Mouse (Mus musculus): ENCODE measurements around the gene Spn.
"Not testable (repeated sequence)": the region's sequence is repeated elsewhere in the genome, so short reads cannot be mapped to it uniquely, and the experiment has no call there.

The Spn gene

DNA sequence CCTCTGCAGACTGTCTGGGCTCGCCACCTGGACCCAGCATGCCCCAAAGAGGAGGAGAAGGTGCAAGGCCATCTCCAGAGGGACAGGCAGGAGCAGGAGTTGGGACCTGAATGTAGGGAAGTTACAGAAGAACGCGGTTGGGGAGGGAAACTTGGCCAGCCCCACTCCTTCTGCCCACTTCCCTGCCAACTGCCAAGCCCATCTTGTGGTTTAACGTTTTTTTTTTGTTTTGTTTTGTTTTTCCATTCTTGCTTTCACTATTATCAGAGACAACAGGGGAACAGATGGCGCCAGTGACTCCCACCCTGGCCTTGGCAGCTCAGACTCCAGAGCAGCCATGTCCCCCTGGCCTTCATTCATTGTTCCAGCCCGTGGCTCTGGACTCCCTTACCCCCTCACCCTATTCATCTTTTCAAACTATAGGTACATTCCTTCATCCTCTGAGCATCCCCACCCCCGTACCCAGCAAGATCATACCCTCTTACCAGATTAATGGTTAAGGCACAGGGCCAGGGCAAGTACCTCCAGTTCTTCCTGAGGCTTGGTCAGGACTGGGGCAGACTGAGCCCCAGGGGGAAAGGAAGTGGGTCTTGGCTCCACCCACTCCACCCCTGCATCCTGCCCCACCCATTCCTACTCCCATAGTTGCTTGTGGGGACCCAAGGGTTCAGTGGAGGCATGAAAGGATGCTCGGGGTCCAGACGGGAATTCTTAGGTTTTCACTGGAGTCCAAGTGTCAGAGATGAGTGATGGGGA lies at the start of gene Spn:
Spn (minus strand) TSS at position 562 of the 756 bp plus-strand sequence.
- DNase-seq (ENCODE audit: low read depth, low spot score) = no peak

- no peak for DNase-seq (ENCODE audit: low read depth, low spot score)
Observed at GRCm38 (mm10) chr7:127187351-127187750, 49.7 kb upstream of the Spn start.

DNA sequence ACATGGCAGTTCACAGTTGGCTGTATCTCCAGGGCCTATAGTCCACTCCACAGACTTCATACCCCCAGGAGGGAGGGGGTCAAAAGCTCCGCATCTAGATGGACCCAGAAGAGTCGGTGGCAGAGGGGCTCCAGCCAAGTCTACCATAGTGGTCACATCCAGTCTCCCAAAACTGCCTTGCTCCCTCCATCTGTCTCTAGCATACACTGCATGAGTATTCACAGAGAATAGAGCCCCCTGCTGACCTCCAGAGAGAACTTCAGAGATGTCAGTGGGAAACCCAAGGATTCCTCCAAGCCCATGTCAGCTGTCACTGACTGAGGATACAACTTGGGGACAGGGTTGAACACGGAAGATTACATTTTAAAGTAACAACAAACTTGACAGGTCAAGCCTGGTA lies 48.0 kb upstream of the Spn start:
- DNase-seq (ENCODE audit: low read depth, low spot score) = no peak

- DNase-seq (ENCODE audit: low read depth, low spot score) = no peak
Observed at GRCm38 (mm10) chr7:127184720-127185119, 47.1 kb upstream of the Spn start.

DNA sequence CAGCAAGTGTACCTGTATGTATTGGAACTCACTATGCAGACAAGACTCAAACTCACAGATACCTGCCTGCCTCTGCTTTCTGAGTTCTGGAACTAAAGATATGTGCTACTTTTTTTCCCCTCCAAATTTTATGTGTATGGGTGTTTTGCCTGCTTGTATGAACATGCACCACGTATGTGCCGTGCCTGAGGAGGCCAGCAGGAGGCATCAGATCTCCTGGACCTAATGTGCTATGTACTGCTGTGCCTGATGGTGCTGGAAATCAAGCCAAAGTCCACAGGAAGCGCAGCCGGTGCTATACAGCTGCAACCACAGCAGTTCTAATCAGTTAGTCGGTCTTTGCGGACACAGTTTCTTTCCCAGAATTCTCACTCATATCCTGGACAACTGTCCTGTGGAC lies 46.2 kb upstream of the Spn start:
- DNase-seq (ENCODE audit: low read depth, low spot score) = no peak

- no peak for DNase-seq (ENCODE audit: low read depth, low spot score)
Observed at GRCm38 (mm10) chr7:127183345-127183744, 45.7 kb upstream of the Spn start.

- not testable (repeated sequence) for DNase-seq (ENCODE audit: low read depth, low spot score)
Observed at GRCm38 (mm10) chr7:127181724-127182123, 44.1 kb upstream of the Spn start.

DNA sequence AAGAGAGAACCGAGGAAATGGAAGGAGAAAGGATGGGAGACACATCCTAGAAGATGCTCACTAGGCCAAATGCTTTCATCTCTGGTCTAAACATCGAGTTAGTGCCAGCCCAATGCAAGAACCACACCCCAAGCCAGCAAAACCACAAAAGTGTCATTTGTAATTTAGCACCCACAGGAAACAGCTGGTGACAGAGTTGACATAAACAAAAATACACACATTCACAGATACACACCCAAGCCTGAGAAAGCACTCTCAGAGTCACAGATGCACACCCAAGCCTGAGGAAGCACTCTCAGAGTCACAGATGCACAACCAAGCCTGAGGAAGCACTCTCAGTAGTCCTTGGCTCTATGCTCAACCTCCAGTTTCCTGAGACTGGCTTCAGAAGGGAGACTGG lies 43.2 kb upstream of the Spn start:
- no peak for DNase-seq (ENCODE audit: low read depth, low spot score)

DNA sequence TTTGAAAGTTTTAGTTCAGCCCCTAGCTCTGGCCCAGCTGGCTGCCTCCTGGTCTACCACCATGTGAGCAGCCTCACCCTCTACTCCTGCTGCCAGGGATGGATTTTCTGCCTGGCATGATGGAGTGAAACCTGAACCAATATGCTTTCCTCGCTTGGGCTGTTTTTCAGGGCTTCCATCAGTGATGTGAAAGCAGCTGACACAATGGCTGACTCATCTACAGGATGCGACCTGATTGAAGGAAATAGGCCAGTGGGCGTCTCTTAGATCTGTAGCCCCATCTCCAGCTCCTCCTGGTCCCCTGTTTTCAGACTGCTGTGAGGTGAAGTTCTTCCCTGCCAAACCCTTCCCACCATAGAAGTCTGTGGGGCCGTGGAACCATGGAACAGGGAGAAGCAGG lies 39.3 kb upstream of the Spn start:
- no peak for DNase-seq (ENCODE audit: low read depth, low spot score)

DNA sequence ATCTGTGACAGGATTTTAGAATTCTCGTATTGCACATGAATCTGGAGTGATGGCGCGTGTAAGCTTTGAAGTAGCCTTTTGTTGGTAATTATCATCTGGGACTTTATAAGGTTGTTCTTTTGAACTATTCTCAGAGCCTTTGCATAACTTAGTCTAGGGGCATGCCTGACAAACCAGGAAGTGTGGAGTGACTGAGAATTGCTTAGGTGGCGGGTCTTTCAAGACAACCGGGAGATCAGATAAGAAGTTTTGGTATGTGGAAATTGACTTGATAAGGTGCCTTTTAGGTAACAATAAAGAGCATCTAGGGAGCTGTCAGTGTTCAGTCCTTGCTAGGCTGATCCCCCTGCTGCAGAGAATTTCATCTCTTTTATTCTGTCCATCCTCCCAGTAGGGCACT lies 28.9 kb upstream of the Spn start:
- no peak for DNase-seq (ENCODE audit: low read depth, low spot score)

- no peak for DNase-seq (ENCODE audit: low read depth, low spot score)
Observed at GRCm38 (mm10) chr7:127165607-127166493, 28.2 kb upstream of the Spn start.

DNA sequence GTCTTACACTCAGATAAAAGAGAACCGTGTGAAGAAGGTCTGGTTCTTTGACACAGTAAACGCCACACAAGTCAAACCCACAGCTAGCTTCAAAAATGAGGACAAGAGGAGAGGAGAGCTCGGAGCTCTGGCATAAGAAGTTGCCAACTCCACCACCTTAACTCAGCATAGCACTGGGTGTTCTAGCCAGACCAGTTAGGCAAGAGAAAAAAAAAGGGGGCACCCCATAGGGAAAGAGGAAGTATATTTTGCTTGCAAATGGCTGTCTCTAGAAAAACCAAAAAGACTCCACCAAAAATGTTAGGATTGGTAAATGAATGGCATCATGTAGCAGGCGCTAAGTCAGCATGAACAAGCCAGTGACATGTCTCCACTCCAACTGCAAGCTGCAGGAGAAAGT lies 26.4 kb upstream of the Spn start:
- no peak for DNase-seq (ENCODE audit: low read depth, low spot score)

- no peak for DNase-seq (ENCODE audit: low read depth, low spot score)
Observed at GRCm38 (mm10) chr7:127162546-127162945, 24.9 kb upstream of the Spn start.

DNA sequence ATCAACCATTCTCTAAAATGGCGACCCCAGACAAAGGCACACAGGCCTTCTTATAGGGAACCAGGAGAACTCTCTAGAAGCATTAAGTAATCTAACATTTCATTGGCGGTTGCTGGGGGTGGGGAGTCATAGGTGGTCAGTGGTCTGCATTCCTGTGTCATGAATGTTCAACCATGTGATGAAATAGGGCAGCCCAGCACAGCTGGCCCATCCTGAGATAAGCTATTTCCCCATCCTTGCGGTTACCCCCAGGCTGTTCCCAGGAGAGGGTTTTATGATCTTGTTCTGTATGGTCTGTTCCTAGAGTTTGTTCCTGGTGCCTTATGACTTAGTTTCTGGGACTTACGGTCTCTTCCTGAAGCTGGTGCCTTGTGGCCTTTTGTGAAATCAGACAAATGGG lies 19.9 kb upstream of the Spn start:
- no peak for DNase-seq (ENCODE audit: low read depth, low spot score)

- no peak for DNase-seq (ENCODE audit: low read depth, low spot score)
Observed at GRCm38 (mm10) chr7:127153477-127153876, 15.9 kb upstream of the Spn start.

- no peak for DNase-seq (ENCODE audit: low read depth, low spot score)
Observed at GRCm38 (mm10) chr7:127152464-127152863, 14.8 kb upstream of the Spn start.

GRCm38 (mm10) chr7:127147901-127148300 lies 10.3 kb upstream of the Spn start:
- DNase-seq (ENCODE audit: low read depth, low spot score) = no peak

DNA sequence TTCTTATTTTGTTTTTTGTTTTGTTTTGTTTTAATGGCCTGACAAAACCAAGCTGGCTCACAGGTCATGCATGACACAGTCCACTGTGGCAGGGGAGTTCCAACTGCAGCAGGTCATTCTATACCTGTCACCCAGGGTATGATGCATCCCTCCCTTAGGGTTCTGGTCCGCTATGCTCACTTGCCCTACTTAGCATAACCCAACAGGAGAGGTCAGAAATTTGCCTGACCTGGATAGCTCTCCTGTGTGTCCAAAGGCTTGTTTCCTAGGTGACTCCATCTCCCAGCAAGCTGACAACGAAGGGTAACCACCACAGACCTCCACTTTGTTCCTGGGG lies 8.6 kb upstream of the Spn start:
- no peak for DNase-seq (ENCODE audit: low read depth, low spot score)

GRCm38 (mm10) chr7:127145387-127146266 lies 8.0 kb upstream of the Spn start:
- no peak for DNase-seq (ENCODE audit: low read depth, low spot score)

GRCm38 (mm10) chr7:127144412-127144811 lies 6.8 kb upstream of the Spn start:
- DNase-seq (ENCODE audit: low read depth, low spot score) = no peak

DNA sequence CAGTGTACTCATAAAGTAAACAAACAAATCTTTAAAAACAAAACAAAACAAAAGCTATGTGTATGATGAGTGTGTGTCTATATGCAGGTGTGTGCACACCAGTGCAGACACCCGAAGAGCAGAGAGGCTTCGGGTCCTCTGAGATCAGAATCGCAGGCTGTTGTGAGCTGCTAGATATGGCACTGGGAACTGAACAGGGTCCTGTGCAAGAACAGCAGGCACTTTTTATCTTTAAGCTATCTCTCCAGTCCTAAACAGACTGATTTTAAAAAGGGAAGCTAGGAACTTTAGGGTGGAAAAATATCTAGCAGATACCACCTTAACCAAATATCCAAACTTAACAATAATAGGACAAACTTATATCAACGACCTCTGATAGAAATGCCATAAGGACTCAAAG lies 5.0 kb upstream of the Spn start:
- DNase-seq (ENCODE audit: low read depth, low spot score) = no peak

DNA sequence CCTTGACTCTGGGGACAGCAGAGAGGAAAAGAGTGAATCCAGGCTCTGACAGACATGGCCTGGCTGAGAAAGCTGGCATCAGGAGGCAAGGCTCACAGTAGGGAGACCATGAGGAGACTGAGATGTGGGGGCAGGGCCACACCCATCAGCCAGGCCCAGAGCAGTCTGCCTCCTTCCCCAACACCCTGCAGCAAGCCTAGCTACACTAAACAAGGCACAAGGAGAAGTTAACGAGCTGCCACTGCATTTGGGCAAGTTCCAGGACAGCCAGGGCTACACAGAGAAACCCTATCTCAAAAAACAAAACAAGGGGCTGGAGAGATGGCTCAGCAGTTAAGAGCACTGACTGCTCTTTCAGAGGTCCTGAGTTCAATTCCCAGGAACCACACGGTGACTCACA lies 4.6 kb upstream of the Spn start:
- DNase-seq (ENCODE audit: low read depth, low spot score) = no peak

Measured in c-Kit-negative CD71-positive TER-119-positive erythroid progenitor cells, embryonic 14.5 days (primary cell).